Mouse (Mus musculus) T-helper 2 cell (primary cell): Measurements from ENCODE around the gene Hpse.

Experiments
- in situ Hi-C: fragments of 300-600 bp; cut with MboI, MseI; formaldehyde crosslinking; loops from one replicate; pipeline ENCODE4 v1.15.1; 2025; ENCODE audit warnings: high pct_unique_total_duplicates

Hpse gene

DNA sequence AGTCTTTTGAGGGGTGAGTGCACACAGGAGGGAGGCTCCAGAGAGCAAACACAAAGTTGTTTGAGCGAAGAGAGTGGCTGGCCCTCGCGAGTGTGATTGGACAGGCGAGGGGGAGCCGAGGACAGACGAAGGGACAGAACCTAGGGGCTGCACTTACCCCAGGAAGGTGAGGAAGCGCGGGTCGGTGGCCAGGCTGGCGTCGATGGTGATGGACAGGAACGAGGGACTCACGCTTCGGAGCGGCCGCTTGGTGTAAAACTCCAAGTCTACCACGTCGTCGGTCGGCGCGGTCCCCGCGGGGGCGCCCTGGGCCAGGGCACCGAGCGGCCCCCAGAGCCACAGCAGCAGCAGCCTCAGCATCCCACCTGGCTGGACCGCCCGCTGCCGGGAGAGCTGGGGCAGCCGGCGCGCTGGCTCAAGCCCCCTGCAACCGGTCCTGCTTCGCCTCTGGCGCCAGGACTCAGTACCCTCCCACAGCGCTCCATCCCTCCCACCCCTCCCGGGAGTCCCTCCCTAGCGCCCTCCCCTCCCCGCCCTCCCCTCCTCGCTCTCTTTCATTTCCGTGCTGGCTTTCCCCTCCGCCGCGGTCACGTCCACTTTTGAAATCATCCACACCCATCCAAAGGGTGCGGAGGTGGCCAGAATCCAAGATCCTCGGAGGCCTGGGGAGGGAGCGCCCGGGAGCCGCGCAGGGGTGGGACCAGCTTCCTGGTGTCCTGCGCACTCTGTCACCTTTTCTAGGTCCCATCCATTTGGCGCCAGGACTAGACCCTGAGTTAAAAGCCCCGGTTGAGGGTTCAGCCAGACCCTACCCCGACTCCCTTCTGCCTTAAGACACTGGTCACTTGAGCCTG is at the start of gene Hpse:
TSS of gene Hpse (minus strand) at position 482 of the 854 bp plus-strand sequence.
- in situ Hi-C loops = loop anchor here (5.0 to 25.0 kb wide), 2 partner anchors 37 to 943 kb away; partner anchors contain the start of gene Nkx6-1

- in situ Hi-C loops = no loop called here
These were observed 46.5 kb upstream of the Hpse start for GRCm38 (mm10) chr5:100766026-100766425.

GRCm38 (mm10) chr5:100761736-100762135 is 42.2 kb upstream of the Hpse start:
- in situ Hi-C loops = no loop called here

- in situ Hi-C loops = no loop called here
These were observed 40.6 kb upstream of the Hpse start for GRCm38 (mm10) chr5:100760049-100760663.

GRCm38 (mm10) chr5:100758121-100758520 is 38.6 kb upstream of the Hpse start:
- in situ Hi-C loops = no loop called here

- in situ Hi-C loops = no loop called here
These were observed 33.9 kb upstream of the Hpse start for GRCm38 (mm10) chr5:100753407-100753806.

DNA sequence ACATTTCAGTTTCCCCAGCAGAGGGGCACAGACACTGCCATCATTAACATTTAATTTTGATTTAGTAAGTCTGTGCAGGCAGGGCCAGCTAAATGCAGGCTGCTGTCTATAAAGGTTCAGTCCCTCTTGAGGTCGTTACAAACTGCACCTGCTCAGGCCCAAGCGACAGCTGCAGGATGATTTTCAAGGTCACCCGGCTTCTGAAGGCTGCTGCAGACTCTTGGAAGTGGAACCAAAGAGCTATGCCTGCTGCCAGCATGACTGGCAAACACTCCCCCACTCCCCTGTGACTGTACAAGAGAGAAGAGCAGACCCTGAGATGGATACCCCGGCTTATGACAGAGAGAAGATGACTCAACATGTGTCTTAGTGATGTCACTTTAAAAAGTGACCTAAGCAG is 32.1 kb upstream of the Hpse start:
- in situ Hi-C loops = no loop called here

GRCm38 (mm10) chr5:100750617-100751255 is 31.2 kb upstream of the Hpse start:
- in situ Hi-C loops = no loop called here

- in situ Hi-C loops = loop anchor here (10.0 kb wide), 1 partner anchor 1094 kb away; no protein-coding TSS in a partner anchor
These were observed 19.3 kb upstream of the Hpse start for GRCm38 (mm10) chr5:100738802-100739201.

DNA sequence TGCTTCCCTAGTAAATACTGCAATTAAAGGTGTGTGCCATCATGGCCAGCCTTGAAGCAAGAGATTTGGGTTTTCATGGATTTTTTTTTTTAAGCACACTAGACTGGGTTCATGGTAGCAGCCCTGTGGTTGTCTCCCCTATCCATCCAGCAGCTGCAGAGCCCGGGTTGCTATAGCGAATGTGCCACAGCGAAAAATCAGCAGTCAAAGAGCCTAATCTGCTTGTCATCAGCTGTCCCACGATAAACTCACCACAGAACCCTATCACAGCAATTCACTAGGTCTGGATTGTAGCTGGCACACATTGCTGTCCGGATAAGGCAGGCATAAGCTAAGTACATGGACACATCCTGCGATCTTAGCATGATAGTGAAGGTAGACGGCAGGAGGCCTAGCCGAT is 17.4 kb upstream of the Hpse start:
- in situ Hi-C loops = loop anchor here (10.0 kb wide), 1 partner anchor 1092 kb away; no protein-coding TSS in a partner anchor

DNA sequence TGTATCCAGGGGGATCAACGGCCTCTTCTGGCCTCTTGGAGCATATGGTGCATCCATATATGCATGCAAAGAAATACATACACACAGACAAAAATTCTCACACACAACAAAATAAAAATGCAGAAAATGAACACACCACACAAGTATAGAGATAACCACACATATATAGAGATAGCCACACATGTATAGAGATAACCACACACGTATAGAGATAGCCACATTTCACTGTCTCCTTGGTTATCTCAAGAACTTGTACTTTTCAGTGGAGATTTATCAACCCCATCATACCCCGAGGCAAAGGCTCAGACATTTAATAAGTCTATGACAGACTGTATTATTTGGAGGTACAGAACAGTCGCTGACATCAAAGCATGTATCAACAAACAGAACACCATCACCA is 15.0 kb upstream of the Hpse start:
- in situ Hi-C loops = loop anchor here (10.0 kb wide), 1 partner anchor 1090 kb away; no protein-coding TSS in a partner anchor

DNA sequence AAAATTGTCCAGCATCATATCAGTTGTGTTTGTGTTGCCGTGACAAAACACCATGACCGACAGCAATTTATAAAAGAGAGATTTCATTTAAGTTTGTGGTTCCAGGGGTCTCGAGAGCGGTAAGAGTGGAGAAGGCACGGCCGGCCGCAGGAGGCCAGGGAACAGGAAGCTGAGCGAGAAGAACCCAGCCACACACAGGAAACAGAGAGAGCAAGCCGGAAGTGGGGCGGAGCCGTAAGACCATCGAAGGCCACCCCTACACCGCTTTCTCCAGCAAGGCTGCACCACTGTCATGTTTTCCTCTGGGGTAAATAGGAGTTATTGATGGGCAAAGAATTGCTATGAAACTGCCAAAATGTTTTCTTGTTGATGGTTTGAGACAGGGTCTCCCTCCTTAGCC is 9.2 kb upstream of the Hpse start:
- in situ Hi-C loops = no loop called here

- in situ Hi-C loops = no loop called here
These were observed 6.5 kb upstream of the Hpse start for GRCm38 (mm10) chr5:100726001-100726400.

DNA sequence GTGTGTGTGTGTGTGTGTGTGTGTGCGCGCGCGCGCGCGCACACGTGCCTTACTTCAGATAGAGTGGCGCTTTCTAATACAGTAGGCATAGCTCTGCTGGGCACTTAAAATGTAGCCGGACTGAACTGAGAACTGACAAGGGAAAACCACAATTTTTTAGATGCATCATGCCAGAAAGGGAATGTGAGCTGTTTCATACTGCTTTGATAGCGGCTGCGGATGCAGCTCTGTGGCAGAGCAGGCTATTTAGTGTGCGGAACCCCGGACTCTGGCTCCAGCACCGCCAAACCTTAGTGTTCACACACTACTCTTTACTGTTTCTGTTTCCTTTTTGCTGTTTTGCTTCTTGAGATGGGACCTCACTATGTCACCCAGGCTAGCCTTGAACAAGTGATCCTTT is 2.8 kb downstream of the Hpse start:
- in situ Hi-C loops = loop anchor here (5.0 to 25.0 kb wide), 2 partner anchors 34 to 946 kb away; partner anchors contain the start of gene Nkx6-1

DNA sequence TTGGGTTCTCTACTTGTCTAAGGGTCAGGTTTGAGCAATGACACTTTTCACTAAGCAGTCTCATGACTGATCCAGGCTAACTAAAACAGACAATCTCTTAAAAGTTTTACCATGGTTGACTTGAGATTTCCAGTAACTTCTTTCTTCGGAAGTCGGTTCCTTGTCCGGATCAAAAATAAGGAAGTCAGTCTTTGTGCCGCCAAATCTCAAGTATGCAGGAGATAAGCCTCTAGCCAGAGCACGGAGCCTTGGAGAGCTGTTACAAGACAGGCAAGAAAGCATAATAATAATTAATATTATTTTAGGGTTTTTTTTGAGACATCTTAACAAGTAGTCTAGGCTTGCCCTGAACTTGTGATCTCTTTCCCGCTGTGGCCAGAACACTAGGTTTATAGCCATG is 8.3 kb downstream of the Hpse start:
- in situ Hi-C loops = loop anchor here (25.0 kb wide), 1 partner anchor 951 kb away; the partner anchor contains the start of gene Nkx6-1

DNA sequence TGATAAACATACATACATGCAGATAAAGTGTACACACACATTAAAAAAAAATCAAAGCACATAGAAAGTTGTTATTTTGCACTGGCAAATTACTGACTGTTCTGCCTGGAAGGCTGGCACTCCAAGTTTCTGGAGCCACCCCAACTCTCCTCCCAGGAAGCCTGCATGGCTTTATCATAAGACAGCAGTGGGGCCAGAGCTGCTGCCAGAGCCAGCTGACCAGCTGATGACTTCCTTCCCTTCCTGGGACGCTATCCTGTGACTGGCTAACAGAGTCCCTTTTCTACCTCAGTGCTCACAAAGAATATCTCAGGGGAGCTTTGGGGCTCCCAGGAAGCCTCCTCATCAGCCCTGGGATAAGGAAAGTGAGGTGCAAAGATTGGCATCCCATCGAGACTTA is 9.5 kb downstream of the Hpse start:
- in situ Hi-C loops = loop anchor here (25.0 kb wide), 1 partner anchor 952 kb away; the partner anchor contains the start of gene Nkx6-1

DNA sequence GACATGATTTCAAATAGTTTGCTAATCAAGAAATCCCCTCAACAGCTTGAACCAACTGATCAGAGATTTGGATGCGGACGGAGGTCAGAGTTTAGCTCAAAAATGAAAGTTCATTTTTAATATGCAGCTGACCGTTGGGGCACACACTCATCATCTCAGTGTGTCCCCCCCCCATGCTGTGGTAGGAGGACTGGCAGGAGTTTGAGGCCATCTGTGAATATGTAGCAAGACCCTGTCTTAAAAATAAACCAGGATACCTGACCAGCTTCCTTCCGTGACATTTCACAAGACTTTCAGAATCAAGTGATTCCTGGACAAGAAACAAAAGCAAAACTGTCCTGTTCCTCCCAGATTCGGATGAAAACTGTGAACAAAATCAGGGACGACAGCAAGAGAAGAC is 10.5 kb downstream of the Hpse start:
- in situ Hi-C loops = loop anchor here (25.0 kb wide), 1 partner anchor 953 kb away; the partner anchor contains the start of gene Nkx6-1

DNA sequence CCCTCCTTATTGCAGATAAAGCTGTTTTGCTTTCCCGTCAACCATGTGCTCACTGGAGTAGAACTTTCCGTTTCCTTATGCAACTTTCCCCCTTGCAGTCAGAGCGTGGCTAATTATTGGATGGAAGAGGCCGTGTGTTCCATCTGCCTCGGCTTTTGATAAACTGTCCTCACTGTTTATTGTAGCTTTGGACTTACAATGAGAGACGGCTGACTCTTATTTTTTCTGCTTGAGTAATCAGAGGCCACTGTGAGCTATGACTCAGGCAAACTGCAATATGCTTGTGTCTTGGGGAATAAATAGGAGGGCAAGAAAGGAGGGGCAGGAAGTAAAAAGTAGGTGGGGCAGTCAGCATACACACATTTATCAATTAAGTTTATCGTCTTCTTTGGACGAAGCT is 12.8 kb downstream of the Hpse start:
- in situ Hi-C loops = loop anchor here (25.0 kb wide), 1 partner anchor 956 kb away; the partner anchor contains the start of gene Nkx6-1

GRCm38 (mm10) chr5:100704272-100704671 is 15.2 kb downstream of the Hpse start:
- in situ Hi-C loops = loop anchor here (25.0 kb wide), 1 partner anchor 958 kb away; the partner anchor contains the start of gene Nkx6-1

DNA sequence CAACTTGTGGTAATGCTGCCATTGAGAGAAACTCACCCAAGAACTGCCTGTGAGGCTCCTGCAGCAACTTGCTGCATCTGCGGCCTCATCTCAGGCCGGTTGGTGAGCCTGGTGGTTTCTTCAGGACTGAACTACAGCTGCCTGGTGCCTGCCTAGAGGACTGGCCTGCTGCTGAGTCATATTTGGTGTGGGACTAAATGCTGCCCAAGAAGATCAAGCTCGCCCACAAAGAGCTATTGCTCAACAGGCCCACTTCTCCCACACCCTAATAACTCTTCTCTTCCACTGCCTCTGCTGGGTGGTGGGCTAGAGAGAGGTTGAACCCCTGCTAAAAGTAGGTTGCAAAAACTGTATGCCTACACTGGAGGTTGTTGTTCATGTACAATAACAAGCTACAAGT is 17.2 kb downstream of the Hpse start:
- in situ Hi-C loops = loop anchor here (25.0 kb wide), 1 partner anchor 960 kb away; the partner anchor contains the start of gene Nkx6-1

DNA sequence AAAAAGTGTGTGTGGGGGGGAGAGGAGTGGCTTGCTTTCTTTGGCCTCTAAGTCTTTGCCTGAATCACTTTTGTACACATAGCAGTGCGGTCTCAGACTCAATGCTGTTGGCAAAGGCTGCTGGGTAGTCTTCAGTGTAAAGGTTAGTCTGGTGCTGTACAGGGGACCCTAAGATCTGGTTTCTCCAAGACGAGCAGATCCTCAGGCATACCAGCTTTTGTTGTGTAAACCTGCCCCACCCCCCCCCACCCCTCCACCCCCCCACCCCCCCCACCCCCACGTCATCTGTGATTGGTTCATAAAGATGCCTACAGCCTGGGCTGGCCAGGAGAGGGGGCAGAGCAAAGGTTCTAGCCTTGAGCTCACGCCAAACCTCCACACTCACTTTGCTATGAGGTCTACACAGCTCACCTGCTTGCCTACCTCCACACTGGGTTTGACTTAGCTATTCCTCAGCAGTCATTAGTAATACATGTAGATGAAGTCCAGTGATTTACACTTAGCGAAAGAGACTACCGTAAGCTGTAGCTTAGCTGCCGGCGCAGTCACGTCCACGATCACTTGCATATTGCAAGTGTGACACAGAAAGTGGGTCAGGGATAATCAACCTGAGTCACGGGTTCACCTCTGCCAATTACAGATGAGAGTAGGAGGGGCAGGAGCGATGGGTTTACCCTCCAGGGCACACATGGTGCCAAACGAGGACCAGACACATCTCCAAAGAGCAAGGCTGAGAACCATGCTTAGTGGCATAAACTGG is 18.5 kb downstream of the Hpse start:
- in situ Hi-C loops = loop anchor here (25.0 kb wide), 1 partner anchor 961 kb away; the partner anchor contains the start of gene Nkx6-1
